Mouse (Mus musculus) heart, adult 8-10 months (tissue): ENCODE data around the gene Csf3. TPM values are rescaled to one million over a fixed set of nuclear protein-coding genes. Genes with fewer than 3 reads are reported as not detected.
"Not testable (repeated sequence)": the region's sequence is repeated elsewhere in the genome, so short reads cannot be mapped to it uniquely, and the experiment has no call there.

ENCODE experiments used
- DNase-seq: peaks from one replicate; pipeline ENCODE4 v3.0.0; 2022; ENCODE audit warnings: low spot score
- total RNA-seq, 4 experiments: library from RNA; stranded (reverse); gene quantifications; 2 replicates each; pipeline ENCODE4 v1.2.4; 2022

Gene Csf3
- total RNA-seq: not detected

GRCm38 (mm10) chr11:98701213-98701670, at the start of gene Csf3:
Gene Csf3, plus strand, starts transcription at chr11:98701263.
- no peak for DNase-seq

- not testable (repeated sequence) for DNase-seq
Observed at GRCm38 (mm10) chr11:98655076-98655475, 46.0 kb upstream of the Csf3 start.

- peak; percentile 61 for DNase-seq
Observed at GRCm38 (mm10) chr11:98660517-98660916, 40.5 kb upstream of the Csf3 start.

- DNase-seq: no peak
Observed at GRCm38 (mm10) chr11:98664091-98664490, 37.0 kb upstream of the Csf3 start, which contains the start of gene Gsdma. Gene Gsdma, plus strand, starts transcription at chr11:98664351.

- DNase-seq: no peak
Observed at GRCm38 (mm10) chr11:98668984-98669383, 32.1 kb upstream of the Csf3 start.

- DNase-seq: no peak
Observed at GRCm38 (mm10) chr11:98671284-98671815, 29.7 kb upstream of the Csf3 start.

- DNase-seq: no peak
Observed at GRCm38 (mm10) chr11:98671857-98672256, 29.2 kb upstream of the Csf3 start.

GRCm38 (mm10) chr11:98672482-98672881, 28.6 kb upstream of the Csf3 start:
- no peak for DNase-seq

GRCm38 (mm10) chr11:98673136-98673535, 27.9 kb upstream of the Csf3 start:
- not testable (repeated sequence) for DNase-seq

GRCm38 (mm10) chr11:98675829-98676363, 25.2 kb upstream of the Csf3 start:
- no peak for DNase-seq

GRCm38 (mm10) chr11:98680023-98680422, 21.0 kb upstream of the Csf3 start:
- DNase-seq: no peak

GRCm38 (mm10) chr11:98680595-98680994, 20.5 kb upstream of the Csf3 start:
- DNase-seq: not testable (repeated sequence)

- no peak for DNase-seq
Observed at GRCm38 (mm10) chr11:98681186-98681585, 19.9 kb upstream of the Csf3 start.

GRCm38 (mm10) chr11:98681786-98682745, 19.0 kb upstream of the Csf3 start, which contains the start of gene Psmd3:
Gene Psmd3, plus strand, starts transcription at chr11:98682554.
- peak; percentile 100 for DNase-seq

- no peak for DNase-seq
Observed at GRCm38 (mm10) chr11:98682811-98683210, 18.3 kb upstream of the Csf3 start.

- no peak for DNase-seq
Observed at GRCm38 (mm10) chr11:98685642-98686041, 15.4 kb upstream of the Csf3 start.

GRCm38 (mm10) chr11:98686976-98687375, 14.1 kb upstream of the Csf3 start:
- DNase-seq: no peak

- no peak for DNase-seq
Observed at GRCm38 (mm10) chr11:98688009-98688408, 13.1 kb upstream of the Csf3 start.

- DNase-seq: no peak
Observed at GRCm38 (mm10) chr11:98693201-98693600, 7.9 kb upstream of the Csf3 start.

GRCm38 (mm10) chr11:98693746-98694145, 7.3 kb upstream of the Csf3 start:
- no peak for DNase-seq

GRCm38 (mm10) chr11:98694301-98694700, 6.8 kb upstream of the Csf3 start:
- DNase-seq: no peak

GRCm38 (mm10) chr11:98695408-98695807, 5.7 kb upstream of the Csf3 start:
- DNase-seq: no peak
